In the genomic region with DNA sequence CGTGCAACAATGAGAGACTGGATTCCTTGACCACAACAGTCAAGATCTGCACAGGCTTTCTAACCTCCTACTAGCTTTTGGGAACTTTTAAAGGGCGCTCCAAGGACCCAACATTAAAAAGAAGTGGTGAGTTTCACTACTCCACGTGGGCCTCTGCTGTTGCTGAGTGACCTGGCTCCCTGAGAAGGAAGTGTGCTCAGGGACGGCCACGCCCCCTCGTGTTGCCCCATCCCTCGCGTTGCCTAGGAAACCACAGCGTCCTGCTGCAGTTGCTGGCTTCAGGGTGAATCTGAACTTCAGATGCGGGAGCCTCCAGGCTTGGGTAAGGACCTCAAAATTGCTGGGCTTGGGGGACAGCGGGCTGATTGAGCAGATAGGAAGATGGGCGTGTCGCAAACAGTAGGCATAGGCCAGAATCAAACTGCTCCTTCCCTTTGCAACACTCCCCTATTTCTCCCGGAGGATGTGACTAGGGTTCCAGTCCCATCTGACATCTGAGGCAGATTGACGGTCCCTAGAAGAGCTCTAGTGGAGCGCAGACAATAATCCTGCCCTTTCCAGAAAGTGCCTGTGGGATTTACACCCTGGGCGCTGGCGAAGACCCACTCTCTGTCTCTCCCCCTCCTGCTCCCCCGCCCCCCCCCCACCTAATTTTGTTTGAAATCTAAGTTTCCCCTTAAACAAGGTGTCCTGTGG, we compare ENCODE assay signal across 8 mouse cellular contexts. TPM values are rescaled to one million over a fixed set of nuclear protein-coding genes. Genes with fewer than 3 reads are reported as not detected.
DNase-seq lines count a peak whose midpoint lies in the region; ATAC-seq lines count a peak whose summit lies in the region.

A gene (plus strand): TSS at position 238 of the 696 bp plus-strand sequence.

- 0 out of 2 replicates have a peak within 1 kb of the TSS, but pooled peaks have one; percentile 6 for H3K9ac ChIP-seq in forebrain, embryonic 15.5 days (replicated peaks)
- H3K9ac ChIP-seq in hindbrain, embryonic 12.5 days, result no peak within 1 kb of the TSS; the same call in 1 of the 2 replicates

- H3K9me3 ChIP-seq in forebrain, embryonic 15.5 days, result no peaks in the 10 kb centered on the region
- H3K9me3 ChIP-seq in hindbrain, embryonic 12.5 days (replicated peaks), result no peaks in the 10 kb centered on the region

- H3K27me3 ChIP-seq in forebrain, embryonic 15.5 days, result no peaks in the 10 kb centered on the region
- no peaks in the 10 kb centered on the region for H3K27me3 ChIP-seq in hindbrain, embryonic 12.5 days

- peak; percentile 80 to 83 for DNase-seq in B cell, adult 2 months
- DNase-seq in adrenal gland, adult 8-10 months, result peak; percentile 89
- DNase-seq in layer of hippocampus, adult 8-10 months (ENCODE audit: low spot score in 2 of 2), result peak; percentile 9 to 19
- peak; percentile 83 for DNase-seq in lung, postnatal 10 days
- DNase-seq in ovary, postnatal 36 days (ENCODE audit: low spot score), result peak; percentile 79
- peak; percentile 71 for DNase-seq in thymus, postnatal 14 days

- H3K36me3 ChIP-seq in forebrain, embryonic 15.5 days, result no peaks in the 10 kb centered on the region
- no peaks in the 10 kb centered on the region for H3K36me3 ChIP-seq in hindbrain, embryonic 12.5 days

- H3K4me2 ChIP-seq in forebrain, embryonic 15.5 days (replicated peaks), result 0 out of 2 replicates have a peak within 1 kb of the TSS, but pooled peaks have one; percentile 11
- peak within 1 kb of the TSS; percentile 37 for H3K4me2 ChIP-seq in hindbrain, embryonic 12.5 days (replicated peaks)

- no peak for ATAC-seq in forebrain, embryonic 15.5 days (replicated peaks)
- 0 out of 2 replicates have a peak, but pooled peaks have one; percentile 48 for ATAC-seq in hindbrain, embryonic 12.5 days (ENCODE audit: low FRiP score)

- H3K27ac ChIP-seq in forebrain, embryonic 15.5 days (replicated peaks), result no peak within 1 kb of the TSS
- H3K27ac ChIP-seq in hindbrain, embryonic 12.5 days, result no peak within 1 kb of the TSS

- no peak within 1 kb of the TSS for H3K4me3 ChIP-seq in forebrain, embryonic 15.5 days
- H3K4me3 ChIP-seq in hindbrain, embryonic 12.5 days, result no peak within 1 kb of the TSS

- 9% methylated on average over 17 of the region's 19 CpGs for WGBS in forebrain, embryonic 15.5 days
- WGBS in hindbrain, embryonic 12.5 days, result 11% methylated on average over 19 of the region's 19 CpGs

- H3K4me1 ChIP-seq in forebrain, embryonic 15.5 days, result peaks cover 11% of the 10 kb centered on the region
- peaks cover 9% of the 10 kb centered on the region for H3K4me1 ChIP-seq in hindbrain, embryonic 12.5 days

RNA-seq across cellular contexts. Expression of the gene that starts here (rescaled TPM):
- under 1 TPM in 3 of 4 experiments, not detected in 1; 0.08 to 0.59 (median 0.56) TPM for total RNA-seq in adrenal gland, adult 8-10 months (2022)
- polyA plus RNA-seq in forebrain, embryonic 15.5 days (2015; fragmentation: Nextera tagmentation; extraction: Ambion mirVana), result 0.27 and 0.59 TPM in 2 replicates
- polyA plus RNA-seq in hindbrain, embryonic 12.5 days (2016; fragmentation: Nextera tagmentation; extraction: Ambion mirVana), result 0.31 and 1.2 TPM in 2 replicates
- under 1 TPM; 0.21 to 0.70 (median 0.36) TPM for total RNA-seq in layer of hippocampus, adult 8-10 months (2022)

Comparison
In these comparisons a context has a peak if more than half of its experiments do, and no peak if none do; other contexts are left out.
1. Peak in DNase-seq in adrenal gland, adult 8-10 months; RNA of the gene not detected or under 1 TPM.
2. Peak in DNase-seq in layer of hippocampus, adult 8-10 months; RNA of the gene not detected or under 1 TPM.
3. DNase-seq: peak in every context shown above with its lines; median percentile 89 in adrenal gland, adult 8-10 months; 83 in lung, postnatal 10 days; 82 in B cell, adult 2 months; 79 in ovary, postnatal 36 days; 71 in thymus, postnatal 14 days; 14 in layer of hippocampus, adult 8-10 months.